Mouse (Mus musculus): Measurements from ENCODE around the gene Fads1. TPM values are rescaled to one million over a fixed set of nuclear protein-coding genes. Genes with fewer than 3 reads are reported as not detected.

Gene Fads1
- 1 to 10 TPM; 3.8 to 5.5 TPM for total RNA-seq (2023)

GRCm38 (mm10) chr19:10182670-10183298 lies at the start of gene Fads1:
Fads1 (plus strand) TSS chr19:10182888.

DNA sequence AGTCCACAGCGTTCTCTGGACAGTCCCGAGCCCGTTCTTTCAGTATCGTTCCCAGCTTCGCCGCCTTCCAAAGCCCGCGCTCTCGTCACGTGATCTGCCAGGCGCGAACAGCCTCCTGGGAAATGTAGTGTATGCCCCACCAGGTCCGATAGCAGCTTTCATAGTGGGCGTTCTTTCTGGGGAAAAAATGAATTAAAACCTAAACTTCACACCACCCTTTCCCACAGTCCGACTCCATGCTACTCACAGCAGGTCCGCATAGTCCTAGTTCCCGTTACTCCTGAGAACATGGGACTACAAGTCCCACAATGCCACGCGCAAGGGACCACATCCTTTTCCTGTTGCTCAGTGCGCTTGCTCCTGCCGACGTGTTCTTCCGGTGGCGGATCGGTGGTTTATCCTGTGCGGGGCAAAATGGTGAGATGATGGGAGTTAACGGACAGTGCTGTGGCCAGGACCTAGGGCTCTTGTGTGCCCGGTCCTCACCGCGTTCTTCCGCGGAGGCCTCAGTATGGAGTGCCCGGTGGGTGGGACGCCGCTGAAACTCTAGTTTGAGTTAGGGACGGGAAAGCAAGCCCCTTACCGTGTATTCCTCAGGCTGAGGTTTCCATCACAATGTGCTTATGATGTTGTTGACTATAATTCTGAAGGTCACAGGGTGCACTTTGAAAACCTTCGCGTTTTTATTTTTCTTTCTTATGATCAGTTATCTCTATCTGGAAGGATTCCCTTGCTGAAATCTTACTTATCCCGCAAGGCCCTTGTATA lies 21.3 kb downstream of the Fads1 start, which contains the start of the genes Tmem258 and Fen1:
Tmem258 (plus strand) TSS at position 167 of the 768 bp plus-strand sequence.
Fen1 (minus strand) TSS at position 322 of the 768 bp plus-strand sequence.

GRCm38 (mm10) chr19:10240654-10241305 lies 58.1 kb downstream of the Fads1 start, which contains the start of gene Myrf:
Myrf (minus strand) TSS chr19:10240748.

Other genes starting within 250 kb of the Fads1 start
- 1,000 to 10,000 TPM; 1,869 to 2,215 TPM for gene Fth1, start 202.3 kb upstream of the Fads1 start, total RNA-seq (2023)
- gene Best1, start 181.3 kb upstream of the Fads1 start, total RNA-seq (2023) = not detected
- gene Rab3il1, start 181.2 kb upstream of the Fads1 start, total RNA-seq (2023) = under 1 TPM in 1 of 2 experiments, not detected in 1; 0.64 TPM
- 1 to 10 TPM in 1 of 2 experiments, under 1 TPM in 1; 0.39 to 1.2 TPM for gene Fads3, start 141.3 kb upstream of the Fads1 start, total RNA-seq (2023)
- gene Fads2, start 81.1 kb upstream of the Fads1 start, total RNA-seq (2023) = under 1 TPM; 0.24 to 0.44 TPM
- gene Tmem258, start 21.1 kb downstream of the Fads1 start, total RNA-seq (2023) = 100 to 1,000 TPM; 106 TPM
- gene Fen1, start 21.3 kb downstream of the Fads1 start, total RNA-seq (2023) = 10 to 100 TPM; 23.9 to 27.2 TPM
- not detected for gene Myrf, start 57.9 kb downstream of the Fads1 start, total RNA-seq (2023)
- not detected for gene Dagla, start 122.0 kb downstream of the Fads1 start, total RNA-seq (2023)
- not detected for gene Syt7, start 206.2 kb downstream of the Fads1 start, total RNA-seq (2023)